Mouse (Mus musculus) forebrain, embryonic 11.5 days (tissue): ENCODE results near the gene Sept14. TPM values are rescaled to one million over a fixed set of nuclear protein-coding genes. Genes with fewer than 3 reads are reported as not detected.

Experiments used
- ATAC-seq: fragments of 200-750 bp; cut with Nextera tagmentation; replicated peaks from 2 replicates; pipeline ENCODE4 v1.8.0; 2017; ENCODE audit warnings: moderate TSS enrichment; ENCODE audit not compliant: low FRiP score
- DNase-seq: peaks from one replicate; pipeline ENCODE4 v3.0.0-alpha.2; 2017; ENCODE audit warnings: low spot score
- H3K27ac ChIP-seq: fragments of 300-500 bp; sonication (generic); 2 replicates; pipeline ENCODE4 v1.5.1; 2014; ENCODE audit warnings: low read depth, low read length
- H3K27me3 ChIP-seq: fragments of 300-500 bp; sonication (generic); 2 replicates; pipeline ENCODE4 v1.6.1; 2014; ENCODE audit warnings: mild to moderate bottlenecking, low read length, mixed read lengths; ENCODE audit not compliant: control insufficient read depth, insufficient read depth
- H3K36me3 ChIP-seq: fragments of 300-500 bp; sonication (generic); 2 replicates; pipeline ENCODE4 v1.6.1; 2014; ENCODE audit warnings: mild to moderate bottlenecking, low read length, moderate library complexity, mixed read lengths; ENCODE audit not compliant: control insufficient read depth, insufficient read depth
- H3K4me1 ChIP-seq: fragments of 300-500 bp; sonication (generic); replicated peaks from 2 replicates; pipeline ENCODE4 v1.6.1; 2014; ENCODE audit warnings: low read length, mixed read lengths; ENCODE audit not compliant: control insufficient read depth, insufficient read depth
- H3K4me2 ChIP-seq: fragments of 300-500 bp; sonication (generic); 2 replicates; pipeline ENCODE4 v1.6.1; 2014; ENCODE audit warnings: low read depth, mild to moderate bottlenecking, low read length, moderate library complexity, mixed read lengths; ENCODE audit not compliant: severe bottlenecking
- H3K4me3 ChIP-seq: fragments of 300-500 bp; sonication (generic); 2 replicates; pipeline ENCODE4 v1.5.1; 2014; ENCODE audit warnings: low read depth, low read length
- H3K9ac ChIP-seq: fragments of 300-500 bp; sonication (generic); 2 replicates; pipeline ENCODE4 v1.6.1; 2014; ENCODE audit warnings: low read length
- H3K9me3 ChIP-seq: fragments of 300-500 bp; sonication (generic); 2 replicates; pipeline ENCODE4 v1.6.1; 2016; ENCODE audit warnings: low read length, mixed read lengths; ENCODE audit not compliant: control insufficient read depth
- WGBS: fragments of 180-500 bp; shearing (Covaris S2); extraction: QIAGEN DNeasy Blood & Tissue Kit; methylation state at CpG from one replicate; pipeline ENCODE4 v1.1.7; 2014; 5-methylcytosine and 5-hydroxymethylcytosine counted together
- polyA plus RNA-seq: library from polyadenylated mRNA; unstranded; fragments of >200 nt; fragmentation: Nextera tagmentation; extraction: Ambion mirVana; gene quantifications from 2 replicates; pipeline ENCODE4 v1.2.1, GENCODE M21; 2014

Sept14 gene
- polyA plus RNA-seq, result not detected in 2 replicates

- Histone ChIP-seq H3K36me3 (no peaks in the 10 kb centered on the region), H3K4me2 (no peak within 1 kb of the TSS), H3K4me3 (no peak within 1 kb of the TSS), H3K27me3 (no peaks in the 10 kb centered on the region), H3K9ac (no peak within 1 kb of the TSS), H3K27ac (no peak within 1 kb of the TSS), H3K9me3 (no peaks in the 10 kb centered on the region), H3K4me1 (no peaks in the 10 kb centered on the region)
- no peak for ATAC-seq
- 69% methylated on average over 2 of the region's 2 CpGs for WGBS
- DNase-seq, result no peak
Measured at GRCm38 (mm10) chr5:129708412-129708811, at the start of gene Sept14. TSS of gene Sept14 (minus strand) at chr5:129708512.

- no peaks in the 10 kb centered on the region for H3K9me3 ChIP-seq
- no peaks in the 10 kb centered on the region for H3K4me1 ChIP-seq
- no peaks in the 10 kb centered on the region for H3K27me3 ChIP-seq
- H3K27ac ChIP-seq, result no peak overlapping the region
- no peak for ATAC-seq
- H3K4me2 ChIP-seq, result no peak overlapping the region
- no peaks in the 10 kb centered on the region; the same call in 1 of the 2 replicates for H3K36me3 ChIP-seq
- H3K9ac ChIP-seq, result no peak overlapping the region
- 93% methylated on average over 20 of the region's 20 CpGs for WGBS
- H3K4me3 ChIP-seq, result no peak overlapping the region
- no peak for DNase-seq
Measured at GRCm38 (mm10) chr5:129756886-129757285, 48.6 kb upstream of the Sept14 start.

DNA sequence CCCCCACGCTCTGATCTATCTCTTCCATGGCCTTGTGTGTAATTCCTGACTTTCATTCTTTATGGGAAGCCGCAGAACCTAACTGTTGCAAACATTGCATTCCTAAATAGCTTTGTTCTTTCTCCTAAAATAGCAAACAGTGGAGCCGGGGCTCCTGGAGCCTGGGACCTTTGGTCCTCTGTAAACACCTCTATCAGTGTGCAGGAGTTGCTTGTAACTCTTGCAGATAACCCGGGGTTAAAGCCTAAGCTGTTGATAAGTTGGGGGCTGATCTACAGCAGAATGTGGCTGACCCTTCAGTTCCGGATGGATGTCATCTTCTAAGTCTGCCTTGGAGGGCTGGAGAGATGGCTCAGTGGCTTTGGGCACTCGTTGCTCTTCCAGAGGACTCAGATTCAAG, 35.7 kb upstream of the Sept14 start:
- H3K4me1 ChIP-seq, result no peaks in the 10 kb centered on the region
- ATAC-seq, result no peak

DNA sequence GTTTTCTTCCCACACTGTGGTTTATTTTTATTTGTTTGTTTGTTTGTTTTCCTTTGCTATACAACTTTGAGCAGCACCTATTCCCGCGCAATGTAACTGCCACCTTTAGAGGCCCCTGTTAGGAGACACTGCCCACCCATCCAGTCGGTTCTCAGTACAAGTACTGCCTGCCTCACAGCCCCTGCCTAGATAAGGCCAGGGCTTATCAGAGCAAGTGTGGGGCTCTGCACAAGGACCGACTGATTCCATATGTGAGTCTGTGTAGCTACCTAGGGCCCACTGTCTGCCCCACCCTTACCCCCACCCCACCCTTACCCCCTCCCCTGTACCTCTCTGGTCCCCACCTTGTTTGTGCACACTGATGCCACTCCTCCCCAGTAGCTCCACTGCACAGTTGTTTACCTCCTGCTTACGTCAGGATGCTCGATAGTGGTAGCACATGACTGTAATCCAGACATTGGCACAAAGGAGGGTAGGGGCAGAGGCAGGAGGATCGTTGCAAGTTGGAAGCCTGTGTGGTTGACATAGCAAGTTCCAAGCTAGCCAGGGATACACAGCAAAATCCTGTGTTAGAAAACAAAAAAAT, 34.7 kb upstream of the Sept14 start:
- no peak for ATAC-seq
- WGBS, result 84% methylated on average over 7 of the region's 7 CpGs

More for the DNA sequence above, 35.7 kb upstream of the Sept14 start:
- no peaks in the 10 kb centered on the region for H3K36me3 ChIP-seq
- no peak overlapping the region for H3K9ac ChIP-seq
- H3K9me3 ChIP-seq, result no peaks in the 10 kb centered on the region
- H3K4me3 ChIP-seq, result no peak overlapping the region
- 88% methylated on average over 6 of the region's 6 CpGs for WGBS
- no peak overlapping the region for H3K27ac ChIP-seq
- no peak for DNase-seq
- H3K4me2 ChIP-seq, result no peak overlapping the region
- H3K27me3 ChIP-seq, result no peaks in the 10 kb centered on the region

DNA sequence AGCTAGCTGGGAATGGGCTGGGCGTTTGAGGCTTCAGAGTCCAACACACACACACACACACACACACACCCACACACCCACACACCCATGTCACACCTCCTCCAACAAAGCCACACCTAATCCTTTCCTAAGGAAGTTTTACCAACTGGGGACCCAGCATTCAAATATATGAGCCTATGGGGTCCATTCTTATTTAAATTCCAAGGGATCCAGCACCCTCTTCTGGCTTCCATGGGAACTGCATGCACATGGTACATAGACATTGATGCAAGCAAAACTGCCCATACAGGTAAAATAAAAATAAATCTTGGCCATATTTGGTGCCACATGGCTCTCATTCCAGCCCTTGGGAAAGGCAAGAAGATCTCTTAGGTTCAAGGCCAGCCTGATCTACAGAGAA, 32.7 kb upstream of the Sept14 start:
- no peak overlapping the region for H3K9ac ChIP-seq
- WGBS, result 95% methylated on average over 1 of the region's 1 CpGs
- ATAC-seq (no peak), DNase-seq (no peak)
- no peaks in the 10 kb centered on the region for H3K9me3 ChIP-seq
- no peaks in the 10 kb centered on the region for H3K36me3 ChIP-seq
- H3K27me3 ChIP-seq, result no peaks in the 10 kb centered on the region
- no peaks in the 10 kb centered on the region for H3K4me1 ChIP-seq
- H3K4me3 ChIP-seq, result no peak overlapping the region
- H3K27ac ChIP-seq, result no peak overlapping the region
- no peak overlapping the region for H3K4me2 ChIP-seq

More for the DNA sequence above, 34.7 kb upstream of the Sept14 start:
- no peak overlapping the region for H3K4me3 ChIP-seq
- no peaks in the 10 kb centered on the region for H3K9me3 ChIP-seq
- H3K27me3 ChIP-seq, result no peaks in the 10 kb centered on the region
- no peaks in the 10 kb centered on the region for H3K36me3 ChIP-seq
- H3K9ac ChIP-seq, result no peak overlapping the region
- H3K4me1 ChIP-seq, result no peaks in the 10 kb centered on the region
- H3K27ac ChIP-seq, result no peak overlapping the region
- no peak overlapping the region for H3K4me2 ChIP-seq
- no peak for DNase-seq

- H3K4me1 ChIP-seq, result no peaks in the 10 kb centered on the region
- no peaks in the 10 kb centered on the region for H3K27me3 ChIP-seq
- DNase-seq (no peak), ATAC-seq (no peak)
- H3K9me3 ChIP-seq, result no peaks in the 10 kb centered on the region
- no peak overlapping the region for H3K4me2 ChIP-seq
- H3K4me3 ChIP-seq, result no peak overlapping the region
- WGBS, result 82% methylated on average over 5 of the region's 5 CpGs
- no peak overlapping the region for H3K9ac ChIP-seq
- no peaks in the 10 kb centered on the region; the same call in 1 of the 2 replicates for H3K36me3 ChIP-seq
- H3K27ac ChIP-seq, result no peak overlapping the region
Measured at GRCm38 (mm10) chr5:129731021-129731420, 22.7 kb upstream of the Sept14 start.

GRCm38 (mm10) chr5:129730344-129730743, 22.0 kb upstream of the Sept14 start:
- no peaks in the 10 kb centered on the region; the same call in 1 of the 2 replicates for H3K36me3 ChIP-seq
- H3K4me3 ChIP-seq, result no peak overlapping the region
- H3K9me3 ChIP-seq, result no peaks in the 10 kb centered on the region
- H3K4me1 ChIP-seq, result no peaks in the 10 kb centered on the region
- H3K27me3 ChIP-seq, result no peaks in the 10 kb centered on the region
- peak; percentile 57 for DNase-seq
- ATAC-seq, result no peak
- H3K4me2 ChIP-seq, result no peak overlapping the region
- H3K27ac ChIP-seq, result no peak overlapping the region
- no peak overlapping the region for H3K9ac ChIP-seq
- WGBS, result 77% methylated on average over 11 of the region's 11 CpGs

DNA sequence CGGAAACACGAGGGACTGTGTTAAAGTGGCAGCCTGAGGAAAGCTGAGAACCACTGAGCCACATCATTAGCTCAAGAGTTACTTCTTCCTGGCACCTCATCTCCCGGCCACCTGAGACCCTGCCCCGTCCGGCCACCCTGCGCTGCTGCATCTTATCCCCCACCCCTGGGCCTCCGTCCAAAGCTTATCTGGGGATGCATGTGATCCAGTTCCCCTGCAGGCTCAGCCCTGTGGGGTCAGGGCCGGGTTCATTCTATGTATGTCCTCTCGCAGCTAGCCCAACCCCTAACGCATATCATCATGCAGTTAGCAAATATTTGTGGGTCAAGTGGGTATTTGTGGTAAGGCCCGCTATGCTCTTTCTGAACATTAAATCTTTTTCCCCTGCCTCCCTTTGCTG, 21.0 kb upstream of the Sept14 start:
- H3K36me3 ChIP-seq, result no peaks in the 10 kb centered on the region
- no peak overlapping the region for H3K27ac ChIP-seq
- no peaks in the 10 kb centered on the region for H3K4me1 ChIP-seq
- H3K9ac ChIP-seq, result peak overlapping the region; percentile 17
- no peak overlapping the region for H3K4me3 ChIP-seq
- ATAC-seq (no peak), DNase-seq (no peak)
- WGBS, result 75% methylated on average over 11 of the region's 11 CpGs
- no peak overlapping the region for H3K4me2 ChIP-seq
- no peaks in the 10 kb centered on the region for H3K9me3 ChIP-seq
- no peaks in the 10 kb centered on the region for H3K27me3 ChIP-seq

DNA sequence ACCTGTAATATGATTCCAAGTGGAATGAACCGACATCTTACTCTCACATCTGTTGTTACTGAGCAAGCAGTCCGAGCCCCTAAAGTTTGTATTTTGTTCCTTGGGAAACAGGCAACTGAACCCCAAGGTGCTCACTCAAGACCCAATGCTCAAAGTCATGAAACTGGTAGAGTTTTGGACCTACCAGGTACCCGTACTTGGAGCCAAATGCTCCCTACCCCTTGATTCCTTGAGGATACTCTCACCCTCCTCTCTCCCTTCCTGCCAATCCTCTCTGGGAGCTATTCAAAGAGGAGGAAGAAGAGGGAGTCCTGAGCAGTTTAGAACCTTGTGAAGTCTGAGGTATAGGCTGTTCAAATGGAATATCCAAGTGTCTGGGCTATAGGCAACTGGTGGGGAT, 18.5 kb upstream of the Sept14 start:
- ATAC-seq, result no peak

More for the DNA sequence above, 18.5 kb upstream of the Sept14 start:
- H3K9ac ChIP-seq, result no peak overlapping the region
- H3K4me1 ChIP-seq, result no peaks in the 10 kb centered on the region
- H3K36me3 ChIP-seq, result no peaks in the 10 kb centered on the region
- WGBS, result 75% methylated on average over 3 of the region's 3 CpGs
- no peaks in the 10 kb centered on the region for H3K27me3 ChIP-seq
- H3K27ac ChIP-seq, result no peak overlapping the region
- no peak overlapping the region for H3K4me3 ChIP-seq
- no peak overlapping the region for H3K4me2 ChIP-seq
- H3K9me3 ChIP-seq, result no peaks in the 10 kb centered on the region
- DNase-seq, result no peak
